Mouse (Mus musculus) MEL (cell line): Measurements from ENCODE around the gene Eef1a2. TPM values are rescaled to one million over a fixed set of nuclear protein-coding genes. Genes with fewer than 3 reads are reported as not detected.

Experiments
- DNase-seq: peaks from one replicate; pipeline ENCODE4 v3.0.0; 2011; ENCODE audit warnings: low read depth, low spot score
- H3K27ac ChIP-seq: 2 replicates; pipeline ENCODE4 v1.5.1; 2012; ENCODE audit warnings: low read depth, mild to moderate bottlenecking, control low read depth, low read length, moderate library complexity; ENCODE audit not compliant: control insufficient read depth
- H3K27me3 ChIP-seq, 2 experiments: fragments of 150-350 bp in 1 of 2; sonication (generic) in 1 of 2; 2 replicates each; pipeline ENCODE4 v1.6.1; 2012; ENCODE audit warnings: low read length in 2 of 2, mild to moderate bottlenecking in 2 of 2, improper control_type of control experiment in 1 of 2, moderate library complexity in 1 of 2; ENCODE audit not compliant: insufficient read depth in 2 of 2, control insufficient read depth in 1 of 2
- H3K36me3 ChIP-seq, 2 experiments: 2 replicates each; pipeline ENCODE4 v1.6.1; 2012 to 2014; ENCODE audit warnings: low read length in 2 of 2, improper control_type of control experiment in 1 of 2, inconsistent platforms in 1 of 2, mild to moderate bottlenecking in 1 of 2; ENCODE audit not compliant: insufficient read depth in 2 of 2, control insufficient read depth in 1 of 2
- H3K4me1 ChIP-seq, 2 experiments: fragments of 150-350 bp in 1 of 2; sonication (generic) in 1 of 2; 2 replicates each; pipeline ENCODE4 v1.6.1; 2012; ENCODE audit warnings: low read length in 2 of 2, improper control_type of control experiment in 1 of 2, mild to moderate bottlenecking in 1 of 2; ENCODE audit not compliant: insufficient read depth in 2 of 2, control insufficient read depth in 1 of 2
- H3K4me3 ChIP-seq, 2 experiments: fragments of 150-350 bp in 1 of 2; sonication (generic) in 1 of 2; 2 replicates each; pipeline ENCODE4 v1.5.1; 2012; ENCODE audit warnings: low read depth in 2 of 2, low read length in 2 of 2, mild to moderate bottlenecking in 2 of 2, moderate library complexity in 2 of 2, control low read depth in 1 of 2, improper control_type of control experiment in 1 of 2; ENCODE audit not compliant: control insufficient read depth in 1 of 2, insufficient read depth in 1 of 2
- H3K79me2 ChIP-seq: 2 replicates; pipeline ENCODE4 v1.6.1; 2012; ENCODE audit warnings: mild to moderate bottlenecking, low read length, moderate library complexity; ENCODE audit not compliant: control insufficient read depth, poor library complexity, insufficient read depth
- H3K9ac ChIP-seq: 2 replicates; pipeline ENCODE4 v1.6.1; 2012; ENCODE audit warnings: low read depth, mild to moderate bottlenecking, control low read depth, low read length, moderate library complexity; ENCODE audit not compliant: control insufficient read depth, poor library complexity, severe bottlenecking
- H3K9me3 ChIP-seq: fragments of 150-350 bp; sonication (generic); replicated peaks from 2 replicates; pipeline ENCODE4 v1.6.1; 2012; ENCODE audit warnings: mild to moderate bottlenecking, low read length, improper control_type of control experiment, moderate library complexity; ENCODE audit not compliant: insufficient read depth
- CHD1 ChIP-seq: IDR thresholded peaks from 2 replicates; pipeline ENCODE4 v1.6.1; 2012; ENCODE audit warnings: low read depth, mild to moderate bottlenecking, inconsistent platforms, low read length, improper control_type of control experiment
- CTCF ChIP-seq, 3 experiments: IDR thresholded peaks in 2 of 3; conservative IDR thresholded peaks in 1 of 3; 2 replicates each; pipeline ENCODE4 v1.5.1; 2011 to 2012; ENCODE audit warnings: low read length in 3 of 3, low read depth in 2 of 3, mild to moderate bottlenecking in 2 of 3, improper control_type of control experiment in 1 of 3, inconsistent platforms in 1 of 3, mixed read lengths in 1 of 3, moderate library complexity in 1 of 3; ENCODE audit not compliant: control insufficient read depth in 1 of 3, insufficient read depth in 1 of 3, poor library complexity in 1 of 3, severe bottlenecking in 1 of 3
- E2F4 ChIP-seq: IDR thresholded peaks from 2 replicates; pipeline ENCODE4 v1.6.1; 2011; ENCODE audit warnings: low read depth, low read length, improper control_type of control experiment, borderline replicate concordance
- ELF1 ChIP-seq: IDR thresholded peaks from 2 replicates; pipeline ENCODE4 v1.6.1; 2014; ENCODE audit warnings: low read depth, mild to moderate bottlenecking, inconsistent platforms, low read length, improper control_type of control experiment, moderate library complexity
- HCFC1 ChIP-seq: IDR thresholded peaks from 2 replicates; pipeline ENCODE4 v1.6.1; 2012; ENCODE audit warnings: low read depth, mild to moderate bottlenecking, inconsistent platforms, low read length, improper control_type of control experiment, moderate library complexity
- KAT2A ChIP-seq: conservative IDR thresholded peaks from 2 replicates; pipeline ENCODE4 v1.6.1; 2012; ENCODE audit warnings: low read depth, low read length, improper control_type of control experiment, inconsistent platforms
- MEF2A ChIP-seq: IDR thresholded peaks from 2 replicates; pipeline ENCODE4 v1.6.1; 2014; ENCODE audit warnings: low read depth, mild to moderate bottlenecking, inconsistent platforms, low read length, improper control_type of control experiment; ENCODE audit not compliant: poor library complexity, insufficient replicate concordance, severe bottlenecking; ENCODE audit errors: extremely low read depth
- MXI1 ChIP-seq: IDR thresholded peaks from 2 replicates; pipeline ENCODE4 v1.6.1; 2011; ENCODE audit warnings: mild to moderate bottlenecking, low read depth, low read length, improper control_type of control experiment
- MYC ChIP-seq: IDR thresholded peaks from 2 replicates; pipeline ENCODE4 v1.6.1; 2011; ENCODE audit warnings: low read depth, mild to moderate bottlenecking, low read length, improper control_type of control experiment, moderate library complexity
- NRF1 ChIP-seq: IDR thresholded peaks from 2 replicates; pipeline ENCODE4 v1.6.1; 2014; ENCODE audit warnings: low read depth, mild to moderate bottlenecking, inconsistent platforms, low read length, improper control_type of control experiment, moderate library complexity; ENCODE audit not compliant: poor library complexity, insufficient read depth, severe bottlenecking
- POLR2A ChIP-seq, 2 experiments: IDR thresholded peaks; 2 replicates each; pipeline ENCODE4 v1.6.1; 2011 to 2012; ENCODE audit warnings: low read length in 2 of 2, mild to moderate bottlenecking in 2 of 2, control low read depth in 1 of 2, improper control_type of control experiment in 1 of 2, low read depth in 1 of 2, moderate library complexity in 1 of 2; ENCODE audit not compliant: control insufficient read depth in 1 of 2, insufficient read depth in 1 of 2, poor library complexity in 1 of 2
- POLR2AphosphoS5 ChIP-seq: IDR thresholded peaks from 2 replicates; pipeline ENCODE4 v1.6.1; 2012; ENCODE audit warnings: low read depth, borderline replicate concordance, mild to moderate bottlenecking, inconsistent platforms, low read length, moderate library complexity, mixed read lengths
- RAD21 ChIP-seq: IDR thresholded peaks from 2 replicates; pipeline ENCODE4 v1.6.1; 2011; ENCODE audit warnings: mild to moderate bottlenecking, low read depth, low read length, improper control_type of control experiment
- RCOR1 ChIP-seq: IDR thresholded peaks from 2 replicates; pipeline ENCODE4 v1.6.1; 2012; ENCODE audit warnings: low read depth, mild to moderate bottlenecking, inconsistent platforms, low read length, improper control_type of control experiment
- SIN3A ChIP-seq: IDR thresholded peaks from 2 replicates; pipeline ENCODE4 v1.6.1; 2012; ENCODE audit warnings: low read length, improper control_type of control experiment, inconsistent platforms
- SMC3 ChIP-seq: IDR thresholded peaks from 2 replicates; pipeline ENCODE4 v1.6.1; 2011; ENCODE audit warnings: low read depth, low read length, improper control_type of control experiment
- TAL1 ChIP-seq: IDR thresholded peaks from 2 replicates; pipeline ENCODE4 v1.6.1; 2012; ENCODE audit warnings: mild to moderate bottlenecking, inconsistent platforms, low read length, moderate library complexity, mixed read lengths
- ZC3H11A ChIP-seq: IDR thresholded peaks from 2 replicates; pipeline ENCODE4 v1.6.1; 2012; ENCODE audit warnings: low read depth, mild to moderate bottlenecking, inconsistent platforms, low read length, improper control_type of control experiment
- ZKSCAN1 ChIP-seq: IDR thresholded peaks from 2 replicates; pipeline ENCODE4 v1.6.1; 2012; ENCODE audit warnings: low read depth, mild to moderate bottlenecking, inconsistent platforms, low read length, improper control_type of control experiment, moderate library complexity
- polyA plus RNA-seq, 2 experiments: library from polyadenylated mRNA; stranded (reverse) in 1 of 2; unstranded in 1 of 2; fragments of >175 nt in 1 of 2; fragments of >200 nt in 1 of 2; gene quantifications; 2 replicates each; pipeline versions ENCODE4 v1.2.1 to v1.2.4; 2012; ENCODE audit warnings: low replicate concordance in 2 of 2, low read depth in 1 of 2; ENCODE audit not compliant: insufficient read length in 2 of 2, insufficient read depth in 1 of 2, missing spikeins in 1 of 2
- total RNA-seq: library from RNA; depleted of rRNA; stranded (reverse); fragments of 300-350 nt; gene quantifications from 2 replicates; pipeline ENCODE4 v1.2.3, GENCODE M21; 2012

The Eef1a2 gene
- total and polyA plus RNA-seq, 3 experiments, result not detected

DNA sequence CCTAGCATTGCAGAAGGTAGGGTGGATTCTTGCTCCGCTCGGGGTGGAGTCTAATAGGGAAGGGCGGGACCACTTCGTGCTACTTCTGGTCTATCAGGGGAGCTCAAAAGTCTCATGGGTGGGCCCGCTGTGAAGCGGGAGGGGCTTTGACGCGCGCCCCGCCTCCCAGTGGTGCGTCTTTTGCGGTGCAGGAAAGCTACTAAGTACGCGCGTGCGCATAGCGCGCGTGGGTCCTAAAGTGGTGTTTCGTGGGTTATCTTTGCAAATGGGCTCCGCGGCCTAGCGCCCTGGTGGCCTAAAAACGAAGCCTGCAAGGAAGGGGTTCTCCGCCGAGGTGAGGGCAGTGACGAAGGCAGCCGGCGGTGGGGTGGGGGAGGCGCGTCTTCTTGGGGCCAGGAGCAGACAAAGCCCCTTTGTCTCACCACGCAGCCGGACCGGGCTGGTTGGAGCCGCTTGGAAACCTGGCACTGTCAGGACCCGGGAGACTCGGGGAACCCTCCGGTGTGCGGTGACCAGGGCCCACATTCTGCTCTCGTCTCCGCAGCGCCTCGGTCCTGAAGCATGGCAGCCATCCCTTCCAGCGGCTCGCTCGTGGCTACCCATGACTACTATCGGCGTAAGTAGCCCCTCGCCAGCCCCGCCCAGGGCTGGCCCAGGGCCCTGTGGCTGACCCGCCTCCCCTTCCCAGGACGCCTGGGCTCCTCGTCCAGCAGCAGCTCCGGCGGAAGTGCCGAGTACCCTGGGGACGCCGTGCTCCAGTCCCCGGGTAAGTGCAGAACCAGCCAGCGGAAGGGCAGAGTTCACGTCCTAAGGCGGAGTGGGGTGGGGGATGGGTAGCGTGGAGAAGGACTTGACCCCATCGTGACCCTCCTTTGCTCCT is 30.5 kb upstream of the Eef1a2 start, which contains the start of gene Ppdpf (continued):
- TF ChIP-seq ZKSCAN1 (no peak), HCFC1 (peak; percentile 21; the same call in 1 of the 2 replicates), RCOR1 (no peak), CTCF (IDR thresholded peaks at IDR 0.05 in 2 of 3, conservative IDR thresholded peaks at IDR 0.05 in 1 of 3; ENCODE audit: control insufficient read depth in 1 of 3, insufficient read depth in 1 of 3, low read depth in 2 of 3, low read length in 3 of 3, poor library complexity in 1 of 3, severe bottlenecking in 1 of 3) (no peak), MXI1 (peak; percentile 22), TAL1 (no peak), NRF1 (peak; percentile 74)

DNA sequence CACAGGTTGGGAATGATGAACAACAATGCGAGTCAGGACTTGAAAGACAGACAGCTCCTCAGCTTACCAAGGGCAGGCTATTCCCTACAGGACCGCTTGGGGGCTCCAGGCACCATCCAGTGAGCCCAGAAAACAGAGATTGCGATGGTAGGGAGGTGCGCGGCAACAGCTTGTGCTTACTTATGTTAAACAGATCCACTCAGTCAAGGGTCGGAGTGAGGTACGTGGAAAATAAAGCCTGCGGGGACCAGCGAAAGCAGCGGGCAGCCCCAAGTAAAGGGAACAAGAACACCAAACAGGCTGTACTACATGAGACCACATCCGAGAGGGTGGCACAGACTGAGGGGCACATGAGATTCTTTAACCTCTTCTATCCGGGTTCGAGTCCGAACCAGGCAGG is 29.8 kb upstream of the Eef1a2 start:
- Histone ChIP-seq H3K4me3 (peak overlapping the region; percentile 76 to 98), H3K79me2 (no peaks in the 10 kb centered on the region; the same call in 1 of the 2 replicates), H3K36me3 (no peaks in the 10 kb centered on the region), H3K9me3 (no peaks in the 10 kb centered on the region), H3K27ac (no peak overlapping the region), H3K9ac (peak overlapping the region; percentile 40)
- peak; percentile 92 for DNase-seq
- TF ChIP-seq E2F4, result no peak
- TF ChIP-seq RAD21, result peak; percentile 86
- no peak for TF ChIP-seq MYC
- no peak for TF ChIP-seq KAT2A
- peak; percentile 60 for TF ChIP-seq SIN3A
- TF ChIP-seq MEF2A, result no peak
- TF ChIP-seq ZC3H11A, result peak; percentile 70
- no peak for TF ChIP-seq POLR2AphosphoS5
- TF ChIP-seq CTCF (IDR thresholded peaks at IDR 0.05 in 2 of 3, conservative IDR thresholded peaks at IDR 0.05 in 1 of 3; ENCODE audit: control insufficient read depth in 1 of 3, insufficient read depth in 1 of 3, low read depth in 2 of 3, low read length in 3 of 3, poor library complexity in 1 of 3, severe bottlenecking in 1 of 3), result peak; percentile 85 to 88 (median 87)
- TF ChIP-seq SMC3, result peak; percentile 79
- peak; percentile 23; the same call in 1 of the 2 replicates for TF ChIP-seq ELF1
- no peak for TF ChIP-seq MXI1
- no peak for TF ChIP-seq CHD1
- 0 out of 4 replicates have a peak, but pooled peaks of 1 of the 2 experiments have one; percentile 14 for TF ChIP-seq POLR2A (IDR thresholded peaks at IDR 0.05; ENCODE audit: control insufficient read depth in 1 of 2, insufficient read depth in 1 of 2, low read depth in 1 of 2, low read length in 2 of 2, poor library complexity in 1 of 2)
- no peak for TF ChIP-seq NRF1
- TF ChIP-seq, all 39 proteins: peak for 7
- Histone ChIP-seq H3K27me3 (no peaks in the 10 kb centered on the region), H3K4me1 (no peaks in the 10 kb centered on the region; a peak in 1 of 4 replicates)
